Mouse (Mus musculus) adrenal gland, adult (tissue): ENCODE results near the gene Trim69.
A peak's percentile ranks its signal among the peaks of the same experiment; 100 is the strongest.
"Not testable (repeated sequence)": the region's sequence is repeated elsewhere in the genome, so short reads cannot be mapped to it uniquely, and the experiment has no call there.

Source experiments
- DNase-seq, 2 experiments: peaks; one replicate each; pipeline ENCODE4 v3.0.0; 2022 to 2023; ENCODE audit warnings: low spot score in 1 of 2; ENCODE audit not compliant: inconsistent age in 2 of 2

Trim69 gene

GRCm38 (mm10) chr2:122206440-122207107 lies 46.1 kb downstream of the Trim69 start:
- DNase-seq: no peak

GRCm38 (mm10) chr2:122210534-122211228 lies 50.2 kb downstream of the Trim69 start:
- DNase-seq: no peak

- DNase-seq: not testable (repeated sequence)
These were observed 56.6 kb downstream of the Trim69 start for GRCm38 (mm10) chr2:122217075-122217474.

GRCm38 (mm10) chr2:122218234-122218633 lies 57.7 kb downstream of the Trim69 start:
- DNase-seq: no peak

GRCm38 (mm10) chr2:122221378-122221777 lies 60.9 kb downstream of the Trim69 start:
- DNase-seq: no peak

- peak in 1 of 2 experiments; percentile 41 for DNase-seq
These were observed 61.3 kb downstream of the Trim69 start for GRCm38 (mm10) chr2:122221798-122222197.

GRCm38 (mm10) chr2:122222272-122222671 lies 61.8 kb downstream of the Trim69 start:
- no peak for DNase-seq

- DNase-seq: no peak
These were observed 63.2 kb downstream of the Trim69 start for GRCm38 (mm10) chr2:122223654-122224053.
